Mouse (Mus musculus): ENCODE measurements at regions not wholly inside any gene's neighbourhood (a gene's known extent, or its start where the extent isn't known, plus 50 kb on each side); places are given as distances from the start of the nearest gene placed in this dataset.

DNA sequence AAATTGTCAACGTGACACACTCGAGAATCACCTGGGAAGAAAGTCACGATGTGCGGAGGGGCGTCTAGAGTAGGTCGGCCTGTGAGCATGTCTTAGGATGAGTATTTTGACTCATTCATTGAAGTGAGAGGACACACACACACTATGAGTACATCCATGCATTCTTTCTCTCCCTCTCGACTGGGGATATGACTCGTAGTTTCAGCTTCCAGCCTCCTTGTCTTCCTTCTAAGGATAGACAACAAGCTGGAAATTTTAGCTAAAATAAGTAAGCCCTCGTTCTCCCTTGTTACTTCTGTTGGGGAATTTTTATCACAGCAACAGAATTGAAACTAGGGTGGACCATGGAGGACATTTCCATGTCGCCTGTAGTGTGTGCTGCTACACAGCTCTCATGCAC is 124.3 kb upstream of the Sh3bp4 start:
- no peaks in the 10 kb centered on the region for H3K4me1 ChIP-seq (ENCODE audit: control insufficient read depth, insufficient read depth, low read length)
- TF ChIP-seq POLR2A (IDR thresholded peaks at IDR 0.05; ENCODE audit: borderline replicate concordance, low read depth, low read length) (no peak), CTCF (IDR thresholded peaks at IDR 0.05; ENCODE audit: low read depth, low read length) (no peak)
- H3K27ac ChIP-seq (ENCODE audit: insufficient read depth, low read depth, low read length) = no peak overlapping the region

DNA sequence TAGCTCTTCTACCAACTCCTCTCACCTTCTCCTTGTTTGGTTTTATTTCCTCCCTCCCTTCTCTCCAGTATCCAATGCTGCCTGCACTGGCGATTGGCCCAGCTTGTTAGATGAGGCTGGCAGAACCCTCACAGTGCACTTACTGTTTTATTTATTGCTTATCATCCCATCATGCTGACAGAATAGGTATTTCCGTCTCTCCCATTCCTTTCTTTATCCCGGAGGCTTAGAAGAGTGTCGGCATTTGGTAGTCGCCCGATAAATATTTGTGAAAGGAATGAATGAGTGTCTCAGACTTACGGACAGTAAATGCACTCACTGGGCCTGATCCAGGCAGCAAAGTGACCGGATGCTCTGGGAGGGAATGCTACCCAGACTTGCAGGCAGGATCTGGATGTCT is 123.8 kb upstream of the Sh3bp4 start:
- Histone ChIP-seq H3K27ac (ENCODE audit: insufficient read depth, low read depth, low read length) (no peak overlapping the region), H3K4me3 (ENCODE audit: insufficient read depth, low read length) (no peak overlapping the region), H3K4me1 (ENCODE audit: control insufficient read depth, insufficient read depth, low read length) (no peaks in the 10 kb centered on the region)
- TF ChIP-seq POLR2A (IDR thresholded peaks at IDR 0.05; ENCODE audit: borderline replicate concordance, low read depth, low read length) = no peak
- no peak for TF ChIP-seq CTCF (IDR thresholded peaks at IDR 0.05; ENCODE audit: low read depth, low read length)

More for the DNA sequence above, 124.3 kb upstream of the Sh3bp4 start:
- H3K4me3 ChIP-seq (ENCODE audit: insufficient read depth, low read length) = no peak overlapping the region

GRCm38 (mm10) chr1:88949911-88950310 is 120.3 kb upstream of the Sh3bp4 start:
- H3K4me1 ChIP-seq (ENCODE audit: control insufficient read depth, insufficient read depth, low read length) = no peaks in the 10 kb centered on the region
- TF ChIP-seq CTCF (IDR thresholded peaks at IDR 0.05; ENCODE audit: low read depth, low read length) (no peak), POLR2A (IDR thresholded peaks at IDR 0.05; ENCODE audit: borderline replicate concordance, low read depth, low read length) (no peak)
- no peak overlapping the region for H3K4me3 ChIP-seq (ENCODE audit: insufficient read depth, low read length)
- H3K27ac ChIP-seq (ENCODE audit: insufficient read depth, low read depth, low read length) = no peak overlapping the region

DNA sequence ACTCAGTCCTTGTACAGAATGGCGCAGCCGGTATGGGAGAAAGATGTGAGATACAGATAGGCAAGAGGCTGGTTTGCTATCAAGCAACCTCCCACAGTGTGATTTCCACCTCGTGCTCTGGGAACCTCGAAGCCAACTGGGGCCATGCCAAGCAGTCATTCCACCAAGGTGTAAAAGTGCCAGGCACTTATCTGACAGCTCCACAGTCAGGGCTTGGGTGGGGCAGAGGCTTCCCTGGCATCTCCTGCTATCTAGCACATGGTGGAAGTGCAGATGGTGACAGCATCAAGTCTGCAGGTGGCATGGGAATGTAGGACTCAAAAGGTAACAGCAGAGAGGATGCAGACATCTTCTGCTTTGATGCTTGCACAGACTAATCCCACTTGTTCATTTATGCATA is 116.7 kb upstream of the Sh3bp4 start:
- TF ChIP-seq POLR2A (IDR thresholded peaks at IDR 0.05; ENCODE audit: borderline replicate concordance, low read depth, low read length) (no peak), CTCF (IDR thresholded peaks at IDR 0.05; ENCODE audit: low read depth, low read length) (no peak)
- H3K4me3 ChIP-seq (ENCODE audit: insufficient read depth, low read length) = no peak overlapping the region
- no peak overlapping the region for H3K27ac ChIP-seq (ENCODE audit: insufficient read depth, low read depth, low read length)
- H3K4me1 ChIP-seq (ENCODE audit: control insufficient read depth, insufficient read depth, low read length) = no peaks in the 10 kb centered on the region

GRCm38 (mm10) chr1:88954784-88955183 is 115.4 kb upstream of the Sh3bp4 start:
- H3K27ac ChIP-seq (ENCODE audit: insufficient read depth, low read depth, low read length) = no peak overlapping the region
- H3K4me1 ChIP-seq (ENCODE audit: control insufficient read depth, insufficient read depth, low read length) = no peaks in the 10 kb centered on the region
- no peak overlapping the region for H3K4me3 ChIP-seq (ENCODE audit: insufficient read depth, low read length)
- no peak for TF ChIP-seq CTCF (IDR thresholded peaks at IDR 0.05; ENCODE audit: low read depth, low read length)
- TF ChIP-seq POLR2A (IDR thresholded peaks at IDR 0.05; ENCODE audit: borderline replicate concordance, low read depth, low read length) = no peak

DNA sequence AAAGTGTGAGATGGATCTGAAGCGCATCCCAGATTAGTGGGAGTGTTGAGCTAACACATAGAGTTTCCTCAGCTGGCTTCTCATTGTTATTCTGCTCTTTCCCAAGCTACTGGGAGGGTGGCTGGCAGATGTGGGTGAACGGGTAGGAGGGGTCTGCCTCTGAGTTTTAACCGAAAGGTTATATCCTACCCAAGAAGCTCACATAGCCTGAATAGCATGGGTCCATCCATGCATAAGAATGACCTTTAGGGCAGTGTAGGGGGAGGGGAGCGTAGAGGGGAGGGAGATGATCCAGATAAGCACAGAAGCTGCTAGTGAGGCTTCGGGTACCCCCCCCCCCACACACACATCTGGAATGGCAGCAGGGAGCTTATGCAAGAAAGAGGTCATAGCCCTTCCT is 113.2 kb upstream of the Sh3bp4 start:
- TF ChIP-seq CTCF (IDR thresholded peaks at IDR 0.05; ENCODE audit: low read depth, low read length) (no peak), POLR2A (IDR thresholded peaks at IDR 0.05; ENCODE audit: borderline replicate concordance, low read depth, low read length) (no peak)
- Histone ChIP-seq H3K27ac (ENCODE audit: insufficient read depth, low read depth, low read length) (no peak overlapping the region), H3K4me1 (ENCODE audit: control insufficient read depth, insufficient read depth, low read length) (no peaks in the 10 kb centered on the region), H3K4me3 (ENCODE audit: insufficient read depth, low read length) (no peak overlapping the region)

DNA sequence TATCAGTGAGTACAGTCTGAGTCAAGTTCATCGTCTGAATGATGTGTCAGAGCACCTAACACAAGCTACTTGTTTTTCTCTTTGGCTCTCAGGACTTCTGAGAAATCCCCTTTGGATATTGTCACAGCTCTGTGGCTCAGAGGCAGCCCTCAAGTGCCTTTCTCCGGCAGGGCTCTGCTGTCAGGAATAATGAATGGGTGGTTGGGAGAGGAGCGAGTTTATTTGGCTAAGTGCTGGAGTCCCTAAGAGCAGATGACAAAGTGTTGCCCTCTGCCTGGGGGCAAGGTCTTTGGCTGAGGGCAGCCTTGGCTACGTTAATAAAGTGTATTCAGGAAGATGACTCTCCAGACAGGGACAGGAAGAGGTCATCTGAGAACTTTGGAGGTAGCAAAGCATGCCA is 110.5 kb upstream of the Sh3bp4 start:
- TF ChIP-seq CTCF (IDR thresholded peaks at IDR 0.05; ENCODE audit: low read depth, low read length) (no peak), POLR2A (IDR thresholded peaks at IDR 0.05; ENCODE audit: borderline replicate concordance, low read depth, low read length) (no peak)
- Histone ChIP-seq H3K4me3 (ENCODE audit: insufficient read depth, low read length) (no peak overlapping the region), H3K27ac (ENCODE audit: insufficient read depth, low read depth, low read length) (no peak overlapping the region), H3K4me1 (ENCODE audit: control insufficient read depth, insufficient read depth, low read length) (no peaks in the 10 kb centered on the region)

DNA sequence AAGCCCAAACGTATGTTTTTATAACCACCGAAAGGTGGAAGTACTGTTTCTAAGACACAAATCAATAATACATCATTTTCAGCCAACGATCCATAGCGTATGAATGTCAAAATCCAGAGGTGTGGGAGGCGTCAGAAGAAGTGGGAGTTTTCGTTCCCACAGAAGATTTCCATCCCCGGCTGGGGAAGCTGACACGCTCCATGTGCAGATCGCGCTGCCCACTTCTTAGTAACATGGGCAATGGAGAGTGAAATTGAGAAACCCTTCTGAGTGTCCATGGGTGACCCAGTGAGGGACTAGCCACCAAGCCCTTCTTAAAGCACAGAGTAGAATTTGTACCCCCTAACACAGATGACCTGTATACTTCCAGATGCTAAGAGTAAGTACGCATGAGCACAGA is 110.1 kb upstream of the Sh3bp4 start:
- no peak overlapping the region for H3K4me3 ChIP-seq (ENCODE audit: insufficient read depth, low read length)
- H3K27ac ChIP-seq (ENCODE audit: insufficient read depth, low read depth, low read length) = no peak overlapping the region
- no peak for TF ChIP-seq POLR2A (IDR thresholded peaks at IDR 0.05; ENCODE audit: borderline replicate concordance, low read depth, low read length)
- TF ChIP-seq CTCF (IDR thresholded peaks at IDR 0.05; ENCODE audit: low read depth, low read length) = no peak
- no peaks in the 10 kb centered on the region for H3K4me1 ChIP-seq (ENCODE audit: control insufficient read depth, insufficient read depth, low read length)

- Histone ChIP-seq H3K4me1 (ENCODE audit: control insufficient read depth, insufficient read depth, low read length) (no peaks in the 10 kb centered on the region), H3K4me3 (ENCODE audit: insufficient read depth, low read length) (no peak overlapping the region), H3K27ac (ENCODE audit: insufficient read depth, low read depth, low read length) (no peak overlapping the region)
- TF ChIP-seq CTCF (IDR thresholded peaks at IDR 0.05; ENCODE audit: low read depth, low read length) = no peak
- no peak for TF ChIP-seq POLR2A (IDR thresholded peaks at IDR 0.05; ENCODE audit: borderline replicate concordance, low read depth, low read length)
Observed at GRCm38 (mm10) chr1:88964045-88964747, 106.0 kb upstream of the Sh3bp4 start.

GRCm38 (mm10) chr1:88966416-88966815 is 103.8 kb upstream of the Sh3bp4 start:
- Histone ChIP-seq H3K27ac (ENCODE audit: insufficient read depth, low read depth, low read length) (no peak overlapping the region), H3K4me1 (ENCODE audit: control insufficient read depth, insufficient read depth, low read length) (no peaks in the 10 kb centered on the region), H3K4me3 (ENCODE audit: insufficient read depth, low read length) (no peak overlapping the region)
- TF ChIP-seq POLR2A (IDR thresholded peaks at IDR 0.05; ENCODE audit: borderline replicate concordance, low read depth, low read length) = no peak
- no peak for TF ChIP-seq CTCF (IDR thresholded peaks at IDR 0.05; ENCODE audit: low read depth, low read length)

Data from bone marrow macrophage, adult 2 months (primary cell).